Mouse (Mus musculus) intestine, embryonic 16.5 days (tissue): Measurements from ENCODE around the gene Fitm2. TPM values are rescaled to one million over a fixed set of nuclear protein-coding genes. Genes with fewer than 3 reads are reported as not detected.

Source experiments
- ATAC-seq: fragments of 200-750 bp; cut with Nextera tagmentation; 2 replicates; pipeline ENCODE4 v1.8.0; 2017; ENCODE audit warnings: moderate TSS enrichment, moderate library complexity
- H3K27ac ChIP-seq: fragments of 300-500 bp; sonication (generic); 2 replicates; pipeline ENCODE4 v1.5.1; 2014; ENCODE audit warnings: mild to moderate bottlenecking, low read length
- H3K27me3 ChIP-seq: fragments of 300-500 bp; sonication (generic); replicated peaks from 2 replicates; pipeline ENCODE4 v1.6.1; 2014; ENCODE audit warnings: low read length, control low read depth, mixed read lengths; ENCODE audit not compliant: control insufficient read depth, insufficient read depth
- H3K36me3 ChIP-seq: fragments of 300-500 bp; sonication (generic); 2 replicates; pipeline ENCODE4 v1.6.1; 2014; ENCODE audit warnings: low read length, control low read depth; ENCODE audit not compliant: control insufficient read depth, insufficient read depth
- H3K4me1 ChIP-seq: fragments of 300-500 bp; sonication (generic); 2 replicates; pipeline ENCODE4 v1.6.1; 2014; ENCODE audit warnings: low read length, control low read depth, mixed read lengths; ENCODE audit not compliant: control insufficient read depth, insufficient read depth
- H3K4me2 ChIP-seq: fragments of 300-500 bp; sonication (generic); 2 replicates; pipeline ENCODE4 v1.6.1; 2014; ENCODE audit warnings: low read depth, low read length, control low read depth
- H3K4me3 ChIP-seq: fragments of 300-500 bp; sonication (generic); 2 replicates; pipeline ENCODE4 v1.5.1; 2014; ENCODE audit warnings: mild to moderate bottlenecking, low read length
- H3K9ac ChIP-seq: fragments of 300-500 bp; sonication (generic); 2 replicates; pipeline ENCODE4 v1.6.1; 2014; ENCODE audit warnings: low read depth, low read length
- H3K9me3 ChIP-seq: fragments of 300-500 bp; sonication (generic); 2 replicates; pipeline ENCODE4 v1.6.1; 2016; ENCODE audit warnings: low read length, control low read depth; ENCODE audit not compliant: control insufficient read depth
- WGBS: fragments of 180-500 bp; shearing (Covaris S2); extraction: QIAGEN DNeasy Blood & Tissue Kit; methylation state at CpG from one replicate; pipeline ENCODE4 v1.1.7; 2014; 5-methylcytosine and 5-hydroxymethylcytosine counted together
- polyA plus RNA-seq: library from polyadenylated mRNA; unstranded; fragments of >200 nt; fragmentation: Nextera tagmentation; extraction: Ambion mirVana; gene quantifications from 2 replicates; pipeline ENCODE4 v1.2.1, GENCODE M21; 2015

Fitm2 gene
- polyA plus RNA-seq, 1 experiment from 2014 or later: 10.6 TPM

- H3K4me1 ChIP-seq: peaks cover 32% of the 10 kb centered on the region
- peak overlapping the region; percentile 92 for H3K4me3 ChIP-seq
- peak overlapping the region; percentile 84 for H3K9ac ChIP-seq
- H3K36me3 ChIP-seq: no peaks in the 10 kb centered on the region
- H3K4me2 ChIP-seq: peak overlapping the region; percentile 62
- no peaks in the 10 kb centered on the region for H3K9me3 ChIP-seq
- no peak for ATAC-seq
- no peaks in the 10 kb centered on the region for H3K27me3 ChIP-seq
- 25% methylated on average over 10 of the region's 10 CpGs for WGBS
- H3K27ac ChIP-seq: no peak overlapping the region
These were observed 52.0 kb downstream of the Fitm2 start for GRCm38 (mm10) chr2:163420366-163420886.

- ATAC-seq: peak; percentile 98
- Histone ChIP-seq H3K36me3 (peaks cover 2% of the 10 kb centered on the region; the same call in 1 of the 2 replicates), H3K27ac (peak overlapping the region; percentile 84), H3K9ac (peak overlapping the region; percentile 89), H3K4me2 (peak overlapping the region; percentile 62), H3K4me3 (peak overlapping the region; percentile 92), H3K4me1 (peaks cover 32% of the 10 kb centered on the region), H3K27me3 (no peaks in the 10 kb centered on the region), H3K9me3 (no peaks in the 10 kb centered on the region)
- under 1% methylated on average over 70 of the region's 71 CpGs for WGBS
These were observed 52.9 kb downstream of the Fitm2 start for GRCm38 (mm10) chr2:163419346-163420045.

GRCm38 (mm10) chr2:163418841-163419345 lies 53.5 kb downstream of the Fitm2 start:
- peak; percentile 75 for ATAC-seq
- H3K27ac ChIP-seq: peak overlapping the region; percentile 84
- no peaks in the 10 kb centered on the region for H3K9me3 ChIP-seq
- H3K9ac ChIP-seq: peak overlapping the region; percentile 89
- under 1% methylated on average over 42 of the region's 50 CpGs for WGBS
- H3K4me1 ChIP-seq: peaks cover 32% of the 10 kb centered on the region
- H3K4me2 ChIP-seq: peak overlapping the region; percentile 55
- H3K36me3 ChIP-seq: peaks cover 3% of the 10 kb centered on the region; the same call in 1 of the 2 replicates
- H3K27me3 ChIP-seq: no peaks in the 10 kb centered on the region
- peak overlapping the region; percentile 92 for H3K4me3 ChIP-seq

- Histone ChIP-seq H3K4me3 (peak overlapping the region; percentile 92), H3K9ac (peak overlapping the region; percentile 89; the same call in 1 of the 2 replicates)
- no peak for ATAC-seq
These were observed 54.6 kb downstream of the Fitm2 start for GRCm38 (mm10) chr2:163417830-163418229.

GRCm38 (mm10) chr2:163417026-163417425 lies 55.4 kb downstream of the Fitm2 start:
- Histone ChIP-seq H3K4me1 (peaks cover 26% of the 10 kb centered on the region), H3K36me3 (peaks cover 3% of the 10 kb centered on the region; the same call in 1 of the 2 replicates), H3K27me3 (no peaks in the 10 kb centered on the region), H3K9me3 (no peaks in the 10 kb centered on the region), H3K4me3 (no peak overlapping the region), H3K9ac (no peak overlapping the region), H3K4me2 (no peak overlapping the region), H3K27ac (no peak overlapping the region)
- ATAC-seq: no peak
- 78% methylated on average over 6 of the region's 6 CpGs for WGBS

More at GRCm38 (mm10) chr2:163417830-163418229, 54.6 kb downstream of the Fitm2 start:
- Histone ChIP-seq H3K4me2 (peak overlapping the region; percentile 55), H3K36me3 (peaks cover 3% of the 10 kb centered on the region; the same call in 1 of the 2 replicates), H3K9me3 (no peaks in the 10 kb centered on the region), H3K27ac (no peak overlapping the region), H3K4me1 (peaks cover 26% of the 10 kb centered on the region), H3K27me3 (no peaks in the 10 kb centered on the region)

Other genes starting within 250 kb of the Fitm2 start
- 6.3 and 7.5 TPM in 2 replicates for gene Jph2, start 74.6 kb downstream of the Fitm2 start, polyA plus RNA-seq
- gene Oser1, start 47.9 kb downstream of the Fitm2 start, polyA plus RNA-seq: 79.4 and 85.8 TPM in 2 replicates
- gene Gdap1l1, start 34.2 kb downstream of the Fitm2 start, polyA plus RNA-seq: 3.9 and 5.0 TPM in 2 replicates
- gene R3hdml, start 19.7 kb upstream of the Fitm2 start, polyA plus RNA-seq: 0.20 and 0.24 TPM in 2 replicates
- gene Hnf4a, start 34.2 kb upstream of the Fitm2 start, polyA plus RNA-seq: 86.6 and 88.5 TPM in 2 replicates
- 22.2 and 22.9 TPM in 2 replicates for gene Ttpal, start 129.7 kb upstream of the Fitm2 start, polyA plus RNA-seq
- 55.4 and 57.1 TPM in 2 replicates for gene Serinc3, start 172.5 kb upstream of the Fitm2 start, polyA plus RNA-seq
- gene Pkig, start 185.8 kb upstream of the Fitm2 start, polyA plus RNA-seq: 115 and 122 TPM in 2 replicates